Mouse (Mus musculus) cortical plate, adult 2 months (tissue): ENCODE measurements around the gene Prdm1.

Experiments used
- CTCF ChIP-seq: fragments of 200-500 bp; IDR thresholded peaks from 2 replicates; pipeline ENCODE4 v1.5.1; 2011; ENCODE audit warnings: mild to moderate bottlenecking, control low read depth, low read length; ENCODE audit not compliant: insufficient read depth; ENCODE audit errors: extremely low read depth
- POLR2A ChIP-seq: fragments of 200-500 bp; IDR thresholded peaks from 2 replicates; pipeline ENCODE4 v1.6.1; 2011; ENCODE audit warnings: mild to moderate bottlenecking, low read length, control low read depth; ENCODE audit not compliant: insufficient read depth; ENCODE audit errors: extremely low read depth

DNA sequence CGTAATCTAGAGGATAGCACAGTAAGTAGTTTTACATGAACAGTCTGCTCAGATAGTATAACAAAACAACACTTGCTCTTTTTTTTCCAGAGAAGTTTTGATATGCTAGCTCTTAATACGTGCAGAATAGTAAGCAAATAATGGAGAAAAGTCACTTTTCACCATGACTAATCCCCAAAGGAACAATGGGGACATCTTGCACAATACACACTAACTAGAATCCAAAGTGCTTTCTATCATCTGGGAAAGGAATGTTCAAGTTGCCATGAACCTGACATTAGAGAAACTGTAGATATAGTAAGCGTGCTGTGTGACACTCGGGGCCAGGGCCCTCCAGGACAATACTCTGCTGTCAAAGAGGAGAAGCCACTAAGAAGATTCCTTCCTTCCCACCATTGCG, 15.2 kb downstream of the Prdm1 start:
- TF ChIP-seq POLR2A (no peak), CTCF (no peak)
